Mouse (Mus musculus) CD8-positive naive resting alpha-beta T cell, adult 2 months (primary cell): Measurements from ENCODE around the gene Epop.
A peak's percentile ranks its signal among the peaks of the same experiment; 100 is the strongest.

Experiments used
- DNase-seq, 2 experiments: peaks; one replicate each; pipeline ENCODE4 v3.0.0; 2022; ENCODE audit warnings: low read depth in 2 of 2, low spot score in 2 of 2

Epop gene

GRCm38 (mm10) chr11:97629576-97629975 lies at the start of gene Epop:
Epop (minus strand) TSS chr11:97629702.
- peak; percentile 67 to 69 for DNase-seq

GRCm38 (mm10) chr11:97678301-97678700 lies 48.8 kb upstream of the Epop start:
- DNase-seq = no peak

GRCm38 (mm10) chr11:97677842-97678241 lies 48.3 kb upstream of the Epop start:
- DNase-seq = no peak

GRCm38 (mm10) chr11:97677381-97677780 lies 47.9 kb upstream of the Epop start:
- no peak for DNase-seq

GRCm38 (mm10) chr11:97676050-97676754 lies 46.7 kb upstream of the Epop start:
- no peak for DNase-seq

- DNase-seq = no peak
These were observed 43.6 kb upstream of the Epop start for GRCm38 (mm10) chr11:97673148-97673547.

- DNase-seq = no peak
These were observed 41.6 kb upstream of the Epop start for GRCm38 (mm10) chr11:97671177-97671527.

GRCm38 (mm10) chr11:97670234-97671176 lies 41.0 kb upstream of the Epop start:
- no peak for DNase-seq

- no peak for DNase-seq
These were observed 40.3 kb upstream of the Epop start for GRCm38 (mm10) chr11:97669829-97670228.

GRCm38 (mm10) chr11:97669268-97669667 lies 39.8 kb upstream of the Epop start:
- DNase-seq = no peak

GRCm38 (mm10) chr11:97668160-97668559 lies 38.7 kb upstream of the Epop start:
- DNase-seq = no peak

GRCm38 (mm10) chr11:97666794-97667193 lies 37.3 kb upstream of the Epop start:
- DNase-seq = no peak

GRCm38 (mm10) chr11:97666221-97666620 lies 36.7 kb upstream of the Epop start:
- no peak for DNase-seq

- DNase-seq = no peak
These were observed 35.9 kb upstream of the Epop start for GRCm38 (mm10) chr11:97665431-97665830.

- no peak for DNase-seq
These were observed 35.3 kb upstream of the Epop start for GRCm38 (mm10) chr11:97664771-97665240.

- DNase-seq = no peak
These were observed 34.8 kb upstream of the Epop start for GRCm38 (mm10) chr11:97664339-97664665.

- no peak for DNase-seq
These were observed 34.2 kb upstream of the Epop start for GRCm38 (mm10) chr11:97663528-97664338.

GRCm38 (mm10) chr11:97662893-97663527 lies 33.5 kb upstream of the Epop start, which contains the start of gene Mllt6:
Mllt6 (plus strand) TSS chr11:97663414.
- DNase-seq = peak; percentile 54 to 62

- peak; percentile 54 to 64 for DNase-seq
These were observed 32.8 kb upstream of the Epop start for GRCm38 (mm10) chr11:97662207-97662892.

GRCm38 (mm10) chr11:97661648-97662133 lies 32.2 kb upstream of the Epop start:
- DNase-seq = peak; percentile 38 to 44
